Comparison of ENCODE assay signal across 8 mouse cellular contexts in genomic region chr6:48745959-48746889, GRCm38 (mm10). TPM values are rescaled to one million over a fixed set of nuclear protein-coding genes. Genes with fewer than 3 reads are reported as not detected.
DNase-seq lines count a peak whose midpoint lies in the region; ATAC-seq and TF ChIP-seq lines count a peak whose summit lies in the region.

Gene Gimap5, plus strand, starts transcription at chr6:48746197.

- 0 out of 2 replicates have a peak, but pooled peaks have one; percentile 40 for TF ChIP-seq EP300 in heart, postnatal 0 days (IDR thresholded peaks at IDR 0.05; ENCODE audit: low read depth)

- peak within 1 kb of the TSS; percentile 54 for H3K4me2 ChIP-seq in heart, postnatal 0 days (ENCODE audit: low read depth, low read length)

- no peak for TF ChIP-seq POLR2A in thymus, adult 2 months (IDR thresholded peaks at IDR 0.05; ENCODE audit: control insufficient read depth, extremely low read depth, insufficient read depth, low read length, poor library complexity)

- peaks cover 10% of the 10 kb centered on the region; the same call in 1 of the 2 replicates for H3K4me1 ChIP-seq in heart, postnatal 0 days (ENCODE audit: control insufficient read depth, insufficient read depth)
- peaks cover 43% of the 10 kb centered on the region for H3K4me1 ChIP-seq in thymus, adult 2 months (replicated peaks; ENCODE audit: control insufficient read depth, insufficient read depth, low read length)

- 26% methylated on average over 16 of the region's 16 CpGs for WGBS in heart, postnatal 0 days
- WGBS in thymus, adult 2 months = 10% methylated on average over 16 of the region's 16 CpGs

- no peaks in the 10 kb centered on the region for H3K36me3 ChIP-seq in heart, postnatal 0 days (replicated peaks; ENCODE audit: control insufficient read depth, insufficient read depth, low read length)
- H3K36me3 ChIP-seq in thymus, adult 2 months (ENCODE audit: control insufficient read depth, insufficient read depth, low read length) = peaks cover 14% of the 10 kb centered on the region

- peaks cover 27% of the 10 kb centered on the region for H3K27me3 ChIP-seq in heart, postnatal 0 days (ENCODE audit: control insufficient read depth, insufficient read depth, low read length)
- no peaks in the 10 kb centered on the region for H3K27me3 ChIP-seq in thymus, adult 2 months (ENCODE audit: control insufficient read depth, insufficient read depth, low read length)

- H3K9me3 ChIP-seq in heart, postnatal 0 days (replicated peaks; ENCODE audit: control insufficient read depth, low read length) = no peaks in the 10 kb centered on the region

- peak; percentile 86 for DNase-seq in CD4-positive helper T cell, adult 2 months (ENCODE audit: low read depth, low spot score)
- peak; percentile 61 for DNase-seq in ES-CJ7 (ENCODE audit: low read depth, low spot score)
- DNase-seq in embryo, embryonic 10.5 days (ENCODE audit: low spot score) = peak; percentile 63
- peak; percentile 67 for DNase-seq in heart, postnatal 0 days (ENCODE audit: low spot score)
- peak; percentile 71 to 82 for DNase-seq in kidney, postnatal 25 days
- DNase-seq in thymus, adult 2 months = peak; percentile 68
- no peak for DNase-seq in cerebellum, adult 11-12 months

- peak within 1 kb of the TSS; percentile 40 for H3K4me3 ChIP-seq in heart, postnatal 0 days (ENCODE audit: low read depth, low read length)
- peak within 1 kb of the TSS; percentile 49 for H3K4me3 ChIP-seq in thymus, adult 2 months (ENCODE audit: control insufficient read depth, insufficient read depth, low read length)

- peak; percentile 62 for ATAC-seq in heart, postnatal 0 days (ENCODE audit: insufficient read depth, low read depth)
- peak; percentile 70 for ATAC-seq in megakaryocyte progenitor cell, adult 5-6 weeks (replicated peaks; ENCODE audit: poor library complexity)

- peak within 1 kb of the TSS; percentile 28; the same call in 1 of the 2 replicates for H3K9ac ChIP-seq in heart, postnatal 0 days (replicated peaks; ENCODE audit: low read depth, low read length)

- TF ChIP-seq CTCF in heart, postnatal 0 days (IDR thresholded peaks at IDR 0.05; ENCODE audit: low read depth) = peak; percentile 51
- no peak for TF ChIP-seq CTCF in thymus, adult 2 months (IDR thresholded peaks at IDR 0.05; ENCODE audit: borderline replicate concordance, control insufficient read depth, extremely low read depth, insufficient read depth, low read length, poor library complexity)

- H3K27ac ChIP-seq in heart, postnatal 0 days (ENCODE audit: low read depth) = peak within 1 kb of the TSS; percentile 89
- H3K27ac ChIP-seq in thymus, adult 2 months (ENCODE audit: control insufficient read depth, insufficient read depth, low read length) = peak within 1 kb of the TSS; percentile 87

RNA-seq across cellular contexts. Expression of gene Gimap5, which starts in this region (rescaled TPM):
- 8.4 and 46.7 TPM in 2 replicates for total RNA-seq in heart, postnatal 0 days (2014; rRNA removed; ENCODE audit: low replicate concordance)
- 8.4 and 12.2 TPM in 2 replicates for polyA plus RNA-seq in heart, postnatal 0 days (2015; fragmentation: Nextera tagmentation; extraction: Ambion mirVana)
- total RNA-seq in megakaryocyte progenitor cell, adult 5-6 weeks (2015) = 0.07 and 1.1 TPM in 2 replicates
- 0.08 and 2.0 TPM in 2 replicates for total RNA-seq in megakaryocyte progenitor cell, adult 5-6 weeks (2017)
- 34.0 and 35.3 TPM in 2 replicates for polyA plus RNA-seq in thymus, adult 2 months (2012; rRNA removed)
